Comparison of ENCODE assay signal across 12 mouse cellular contexts in the genomic region with DNA sequence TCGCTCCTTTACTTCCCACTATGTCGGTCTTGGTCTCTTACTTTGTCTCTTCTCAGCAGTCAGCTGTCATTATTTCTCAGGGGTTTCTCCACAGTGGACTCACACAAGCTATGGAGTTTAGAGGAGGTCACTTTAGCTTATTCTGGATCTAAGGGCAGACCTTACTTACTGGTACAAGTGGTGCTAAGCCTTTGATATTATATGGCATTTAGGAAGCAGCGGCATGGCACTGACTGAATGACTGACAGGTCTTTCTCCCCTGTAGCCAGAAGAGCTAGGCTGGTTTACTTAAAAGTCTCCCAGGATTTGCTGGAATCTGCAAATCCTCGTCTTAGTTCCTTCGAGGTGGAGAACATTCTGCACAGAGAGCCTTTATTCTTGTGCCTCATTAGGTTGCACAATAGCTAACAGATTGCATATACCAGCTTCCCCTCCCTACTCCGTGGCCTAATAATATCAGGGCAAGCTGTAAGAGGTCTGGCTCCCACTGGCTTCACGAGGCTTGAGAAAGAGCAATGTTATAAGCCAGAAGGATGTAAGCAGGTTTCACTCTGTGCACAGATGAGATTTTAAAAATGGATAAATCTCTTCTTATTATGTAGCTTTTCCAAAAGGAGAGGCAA.
A peak's percentile ranks its signal among the peaks of the same experiment; 100 is the strongest.
DNase-seq lines count a peak whose midpoint lies in the region; ATAC-seq lines count a peak whose summit lies in the region.
"Had no signal": no experiment of that assay in that cellular context is flagged by ENCODE, and none has a peak within 500 bp of the region (broad histone marks: within the 10 kb centered on the region; RNA-seq: fewer than 3 reads in every experiment).

No protein-coding gene starts in this region.

- no peaks in the 10 kb centered on the region for H3K36me3 ChIP-seq in embryonic facial prominence, embryonic 11.5 days (replicated peaks; ENCODE audit: control insufficient read depth, insufficient read depth, low read depth, low read length)
- no peaks in the 10 kb centered on the region for H3K36me3 ChIP-seq in embryonic facial prominence, embryonic 10.5 days (replicated peaks)
- no peaks in the 10 kb centered on the region for H3K36me3 ChIP-seq in forebrain, embryonic 14.5 days (ENCODE audit: control insufficient read depth, insufficient read depth, low read length)
- H3K36me3 ChIP-seq: kidney, embryonic 15.5 days had no signal

- H3K27me3 ChIP-seq in embryonic facial prominence, embryonic 11.5 days (ENCODE audit: control insufficient read depth, insufficient read depth, low read length), result no peaks in the 10 kb centered on the region
- no peaks in the 10 kb centered on the region for H3K27me3 ChIP-seq in embryonic facial prominence, embryonic 10.5 days (replicated peaks; ENCODE audit: low read depth, poor library complexity, severe bottlenecking)
- no peaks in the 10 kb centered on the region for H3K27me3 ChIP-seq in forebrain, embryonic 14.5 days (replicated peaks; ENCODE audit: control insufficient read depth, insufficient read depth, low read length)
- H3K27me3 ChIP-seq: kidney, embryonic 15.5 days had no signal

- peak; percentile 2 for DNase-seq in embryonic facial prominence, embryonic 11.5 days (ENCODE audit: low spot score)
- no peak for DNase-seq in embryonic facial prominence, embryonic 10.5 days (ENCODE audit: low spot score)
- DNase-seq in layer of hippocampus, adult 11-12 months (ENCODE audit: low spot score), result peak; percentile 5
- DNase-seq in layer of hippocampus, postnatal 25 days (ENCODE audit: extremely low spot score in 1 of 2, low spot score in 1 of 2), result no peak
- DNase-seq in cerebellum, adult 18-20 months, result peak; percentile 7 to 25
- DNase-seq in forebrain, embryonic 14.5 days (ENCODE audit: low spot score), result peak; percentile 42
- DNase-seq in frontal cortex, postnatal 14 days (ENCODE audit: low spot score in 2 of 2), result no peak
- DNase-seq: liver; thymus, postnatal 25 days had no signal

- H3K4me1 ChIP-seq in embryonic facial prominence, embryonic 11.5 days (ENCODE audit: control insufficient read depth, insufficient read depth, low read length), result no peaks in the 10 kb centered on the region
- 0 out of 2 replicates have a peak, but pooled peaks cover 3% of the 10 kb centered on the region for H3K4me1 ChIP-seq in embryonic facial prominence, embryonic 10.5 days
- H3K4me1 ChIP-seq in forebrain, embryonic 14.5 days (ENCODE audit: control insufficient read depth, insufficient read depth, low read length), result peaks cover 5% of the 10 kb centered on the region
- H3K4me1 ChIP-seq: kidney, embryonic 15.5 days had no signal

- H3K9me3 ChIP-seq in embryonic facial prominence, embryonic 11.5 days (replicated peaks; ENCODE audit: control insufficient read depth, low read length), result no peaks in the 10 kb centered on the region
- H3K9me3 ChIP-seq in embryonic facial prominence, embryonic 10.5 days, result no peaks in the 10 kb centered on the region
- no peaks in the 10 kb centered on the region for H3K9me3 ChIP-seq in forebrain, embryonic 14.5 days (replicated peaks; ENCODE audit: control insufficient read depth, low read length)
- H3K9me3 ChIP-seq: kidney, embryonic 15.5 days had no signal

- H3K27ac ChIP-seq in embryonic facial prominence, embryonic 11.5 days (replicated peaks; ENCODE audit: low read depth, low read length), result no peak overlapping the region
- no peak overlapping the region for H3K27ac ChIP-seq in embryonic facial prominence, embryonic 10.5 days (replicated peaks)
- no peak overlapping the region for H3K27ac ChIP-seq in forebrain, embryonic 14.5 days (ENCODE audit: low read depth, low read length)
- H3K27ac ChIP-seq: kidney, embryonic 15.5 days; macrophage had no signal

- no peak overlapping the region for H3K9ac ChIP-seq in embryonic facial prominence, embryonic 11.5 days (replicated peaks; ENCODE audit: low read length)
- H3K9ac ChIP-seq in forebrain, embryonic 14.5 days (ENCODE audit: low read length), result no peak overlapping the region
- H3K9ac ChIP-seq: kidney, embryonic 15.5 days had no signal

- no peak overlapping the region for H3K4me2 ChIP-seq in embryonic facial prominence, embryonic 11.5 days (ENCODE audit: low read depth, low read length)
- no peak overlapping the region for H3K4me2 ChIP-seq in forebrain, embryonic 14.5 days (ENCODE audit: low read length)
- H3K4me2 ChIP-seq: kidney, embryonic 15.5 days had no signal

- 47% methylated on average over 7 of the region's 7 CpGs for WGBS in embryonic facial prominence, embryonic 11.5 days
- WGBS in embryonic facial prominence, embryonic 10.5 days, result 55% methylated on average over 7 of the region's 7 CpGs
- 13% methylated on average over 7 of the region's 7 CpGs for WGBS in forebrain, embryonic 14.5 days

- H3K4me3 ChIP-seq in embryonic facial prominence, embryonic 11.5 days (ENCODE audit: low read depth, low read length), result no peak overlapping the region
- no peak overlapping the region for H3K4me3 ChIP-seq in embryonic facial prominence, embryonic 10.5 days
- H3K4me3 ChIP-seq in forebrain, embryonic 14.5 days (ENCODE audit: low read depth, low read length), result no peak overlapping the region
- H3K4me3 ChIP-seq: kidney, embryonic 15.5 days had no signal

- no peak for ATAC-seq in embryonic facial prominence, embryonic 11.5 days (replicated peaks; ENCODE audit: insufficient number of reproducible peaks, low FRiP score, low TSS enrichment, low read depth)
- ATAC-seq in forebrain, embryonic 14.5 days, result peak; percentile 60
- no peak for ATAC-seq in erythroid progenitor cell, adult 5-6 weeks (replicated peaks; ENCODE audit: low FRiP score, poor library complexity, severe bottlenecking)

Comparison
In these comparisons a context has a peak if more than half of its experiments do, and no peak if none do; other contexts are left out.
1. DNase-seq: peak in embryonic facial prominence, embryonic 11.5 days (single experiment), layer of hippocampus, adult 11-12 months (single experiment), cerebellum, adult 18-20 months (2 of 2) and forebrain, embryonic 14.5 days (single experiment); none in embryonic facial prominence, embryonic 10.5 days (single experiment), layer of hippocampus, postnatal 25 days (0 of 2) and frontal cortex, postnatal 14 days (0 of 2).